Mouse (Mus musculus) limb, embryonic 12.5 days (tissue): ENCODE results near the gene Psmb11. TPM values are rescaled to one million over a fixed set of nuclear protein-coding genes. Genes with fewer than 3 reads are reported as not detected.

Source experiments
- ATAC-seq: fragments of 200-750 bp; cut with Nextera tagmentation; 2 replicates; pipeline ENCODE4 v1.8.0; 2017; ENCODE audit warnings: low read depth, moderate TSS enrichment; ENCODE audit not compliant: insufficient number of reproducible peaks, insufficient read depth, low FRiP score, low TSS enrichment
- H3K27ac ChIP-seq: fragments of 300-500 bp; sonication (generic); 2 replicates; pipeline ENCODE4 v1.5.1; 2016; ENCODE audit warnings: mild to moderate bottlenecking, moderate library complexity
- H3K27me3 ChIP-seq: fragments of 300-500 bp; sonication (generic); 2 replicates; pipeline ENCODE4 v1.6.1; 2016; ENCODE audit warnings: mild to moderate bottlenecking, moderate library complexity
- H3K36me3 ChIP-seq: fragments of 300-500 bp; sonication (generic); 2 replicates; pipeline ENCODE4 v1.6.1; 2016; ENCODE audit warnings: mild to moderate bottlenecking, moderate library complexity
- H3K4me1 ChIP-seq: fragments of 300-500 bp; sonication (generic); replicated peaks from 2 replicates; pipeline ENCODE4 v1.6.1; 2016
- H3K4me2 ChIP-seq: fragments of 300-500 bp; sonication (generic); 2 replicates; pipeline ENCODE4 v1.6.1; 2016; ENCODE audit warnings: mild to moderate bottlenecking, moderate library complexity
- H3K4me3 ChIP-seq: fragments of 300-500 bp; sonication (generic); replicated peaks from 2 replicates; pipeline ENCODE4 v1.5.1; 2016; ENCODE audit warnings: mild to moderate bottlenecking
- H3K9ac ChIP-seq: fragments of 300-500 bp; sonication (generic); replicated peaks from 2 replicates; pipeline ENCODE4 v1.6.1; 2016; ENCODE audit warnings: mild to moderate bottlenecking, moderate library complexity
- H3K9me3 ChIP-seq: fragments of 300-500 bp; sonication (generic); 2 replicates; pipeline ENCODE4 v1.6.1; 2016; ENCODE audit warnings: mild to moderate bottlenecking, moderate library complexity
- WGBS: fragments of 180-500 bp; shearing (Covaris S2); methylation state at CpG from one replicate; pipeline ENCODE4 v1.1.7; 2016; 5-methylcytosine and 5-hydroxymethylcytosine counted together
- polyA plus RNA-seq: library from polyadenylated mRNA; unstranded; fragments of >200 nt; fragmentation: Nextera tagmentation; extraction: Ambion mirVana; gene quantifications from 2 replicates; pipeline ENCODE4 v1.2.1, GENCODE M21; 2016

Psmb11 gene
- polyA plus RNA-seq, 1 experiment from 2014 or later, result 0.06 TPM

DNA sequence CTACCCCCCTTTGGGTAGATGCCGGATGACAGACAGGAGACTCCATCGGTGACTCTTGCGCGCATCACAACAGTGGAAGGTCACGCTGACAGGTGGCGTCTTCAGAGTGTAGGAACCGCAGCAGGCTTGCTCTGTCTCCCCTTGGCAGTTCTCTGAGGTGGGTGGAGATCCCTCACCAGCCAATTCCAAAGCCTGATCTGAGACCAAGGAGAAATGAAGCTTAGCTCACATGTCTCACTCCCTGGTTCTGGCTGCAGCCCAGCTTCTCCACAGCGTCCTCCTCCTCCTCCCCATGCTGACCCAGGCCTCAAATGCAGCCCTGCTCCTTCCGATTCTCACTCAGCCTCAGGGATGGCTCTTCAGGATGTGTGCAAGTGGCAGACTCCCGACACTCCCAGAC is 3.7 kb downstream of the Psmb11 start:
- no peak overlapping the region for H3K9ac ChIP-seq
- no peak for ATAC-seq
- WGBS, result 79% methylated on average over 10 of the region's 10 CpGs
- peaks cover 4% of the 10 kb centered on the region; the same call in 1 of the 2 replicates for H3K36me3 ChIP-seq
- H3K4me1 ChIP-seq, result no peaks in the 10 kb centered on the region
- H3K27ac ChIP-seq, result no peak overlapping the region
- H3K9me3 ChIP-seq, result no peaks in the 10 kb centered on the region
- H3K4me3 ChIP-seq, result no peak overlapping the region
- no peak overlapping the region for H3K4me2 ChIP-seq
- H3K27me3 ChIP-seq, result 0 out of 2 replicates have a peak, but pooled peaks cover 6% of the 10 kb centered on the region

DNA sequence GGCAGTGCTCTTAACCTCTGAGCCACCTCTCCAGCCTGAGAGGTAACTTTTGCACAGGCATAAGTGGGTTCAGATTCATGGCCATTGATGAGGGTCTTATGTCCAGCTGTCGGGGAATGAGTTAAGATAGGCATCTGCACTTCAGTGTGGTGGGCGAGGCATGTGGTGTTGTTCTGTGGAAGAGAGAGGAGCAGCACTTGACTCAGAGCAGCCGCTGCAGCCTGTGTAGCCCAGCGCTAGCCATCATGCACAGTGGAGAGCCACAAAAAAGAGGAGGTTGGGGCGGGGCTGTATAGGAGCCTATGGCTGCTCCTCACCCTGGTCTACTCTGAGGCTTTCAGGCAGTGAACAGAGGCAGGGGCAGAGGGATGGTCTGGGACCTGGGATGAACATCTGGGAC is 6.9 kb downstream of the Psmb11 start:
- H3K36me3 ChIP-seq, result peaks cover 34% of the 10 kb centered on the region
- no peak for ATAC-seq
- H3K9ac ChIP-seq, result no peak overlapping the region

GRCm38 (mm10) chr14:54629797-54630196 is 8.6 kb downstream of the Psmb11 start:
- no peak for ATAC-seq
- H3K36me3 ChIP-seq, result peaks cover 51% of the 10 kb centered on the region
- H3K4me1 ChIP-seq, result no peaks in the 10 kb centered on the region
- H3K9me3 ChIP-seq, result no peaks in the 10 kb centered on the region
- 0 out of 2 replicates have a peak, but pooled peaks cover 6% of the 10 kb centered on the region for H3K27me3 ChIP-seq
- H3K9ac ChIP-seq, result no peak overlapping the region
- WGBS, result 90% methylated on average over 2 of the region's 2 CpGs
- no peak overlapping the region for H3K4me2 ChIP-seq
- H3K27ac ChIP-seq, result no peak overlapping the region
- H3K4me3 ChIP-seq, result no peak overlapping the region

More for the DNA sequence above, 6.9 kb downstream of the Psmb11 start:
- Histone ChIP-seq H3K27me3 (0 out of 2 replicates have a peak, but pooled peaks cover 6% of the 10 kb centered on the region), H3K4me1 (no peaks in the 10 kb centered on the region), H3K4me3 (no peak overlapping the region), H3K27ac (no peak overlapping the region), H3K9me3 (no peaks in the 10 kb centered on the region), H3K4me2 (no peak overlapping the region)
- WGBS, result 76% methylated on average over 5 of the region's 5 CpGs

GRCm38 (mm10) chr14:54630583-54631239 is 9.5 kb downstream of the Psmb11 start:
- no peak overlapping the region for H3K4me3 ChIP-seq
- ATAC-seq, result no peak
- no peaks in the 10 kb centered on the region for H3K4me1 ChIP-seq
- 82% methylated on average over 11 of the region's 11 CpGs for WGBS
- no peak overlapping the region for H3K4me2 ChIP-seq
- H3K9ac ChIP-seq, result no peak overlapping the region
- H3K9me3 ChIP-seq, result no peaks in the 10 kb centered on the region
- 0 out of 2 replicates have a peak, but pooled peaks cover under 1% of the 10 kb centered on the region for H3K27me3 ChIP-seq
- peak overlapping the region; percentile 77 for H3K27ac ChIP-seq
- peaks cover 58% of the 10 kb centered on the region for H3K36me3 ChIP-seq

DNA sequence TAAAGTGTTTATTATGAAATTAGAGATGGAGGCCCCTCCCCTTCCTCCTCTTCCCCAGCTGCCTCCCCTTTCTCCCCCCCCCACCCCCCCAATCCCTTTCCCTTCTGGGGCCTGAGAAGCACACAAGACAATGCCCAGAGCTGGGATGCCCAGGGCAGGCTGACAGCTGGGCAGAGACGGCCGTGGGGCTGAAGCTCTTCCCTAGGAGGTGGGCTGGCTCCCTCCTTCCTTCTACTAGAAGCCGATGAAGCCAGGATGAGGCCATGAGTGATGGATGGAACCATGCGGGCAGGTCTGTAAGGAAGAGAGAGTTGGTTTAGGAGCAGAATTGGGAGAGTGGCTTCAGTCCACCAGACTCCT is 10.0 kb downstream of the Psmb11 start:
- H3K4me2 ChIP-seq, result no peak overlapping the region
- no peaks in the 10 kb centered on the region for H3K9me3 ChIP-seq
- ATAC-seq, result no peak
- peaks cover 63% of the 10 kb centered on the region for H3K36me3 ChIP-seq
- WGBS, result 76% methylated on average over 3 of the region's 4 CpGs
- H3K27ac ChIP-seq, result peak overlapping the region; percentile 69
- no peak overlapping the region for H3K9ac ChIP-seq
- no peaks in the 10 kb centered on the region for H3K27me3 ChIP-seq
- H3K4me3 ChIP-seq, result no peak overlapping the region
- H3K4me1 ChIP-seq, result no peaks in the 10 kb centered on the region

- H3K9me3 ChIP-seq, result no peaks in the 10 kb centered on the region
- no peak for ATAC-seq
- peaks cover 73% of the 10 kb centered on the region for H3K36me3 ChIP-seq
- H3K27me3 ChIP-seq, result no peaks in the 10 kb centered on the region
- H3K4me1 ChIP-seq, result no peaks in the 10 kb centered on the region
- H3K4me3 ChIP-seq, result no peak overlapping the region
- 91% methylated on average over 37 of the region's 37 CpGs for WGBS
- no peak overlapping the region for H3K4me2 ChIP-seq
- H3K9ac ChIP-seq, result no peak overlapping the region
- no peak overlapping the region for H3K27ac ChIP-seq
These were observed 11.0 kb downstream of the Psmb11 start for GRCm38 (mm10) chr14:54632252-54632651.

GRCm38 (mm10) chr14:54634182-54634581 is 12.9 kb downstream of the Psmb11 start:
- no peak overlapping the region for H3K27ac ChIP-seq
- H3K9ac ChIP-seq, result no peak overlapping the region
- H3K4me1 ChIP-seq, result peaks cover 3% of the 10 kb centered on the region
- no peaks in the 10 kb centered on the region for H3K9me3 ChIP-seq
- H3K4me2 ChIP-seq, result no peak overlapping the region
- H3K4me3 ChIP-seq, result no peak overlapping the region
- H3K27me3 ChIP-seq, result no peaks in the 10 kb centered on the region
- WGBS, result 87% methylated on average over 4 of the region's 4 CpGs
- peaks cover 92% of the 10 kb centered on the region for H3K36me3 ChIP-seq
- ATAC-seq, result no peak

- Histone ChIP-seq H3K27ac (no peak overlapping the region), H3K9me3 (no peaks in the 10 kb centered on the region), H3K27me3 (no peaks in the 10 kb centered on the region), H3K4me1 (peaks cover 18% of the 10 kb centered on the region), H3K9ac (no peak overlapping the region), H3K36me3 (peaks cover 72% of the 10 kb centered on the region), H3K4me2 (no peak overlapping the region), H3K4me3 (no peak overlapping the region)
- ATAC-seq, result no peak
- WGBS, result 55% methylated on average over 8 of the region's 8 CpGs
These were observed 15.7 kb downstream of the Psmb11 start for GRCm38 (mm10) chr14:54636954-54637353.

- Histone ChIP-seq H3K9ac (0 out of 2 replicates have a peak overlapping the region, but pooled peaks have one; percentile 12), H3K36me3 (peaks cover 71% of the 10 kb centered on the region), H3K4me2 (no peak overlapping the region), H3K4me1 (peaks cover 18% of the 10 kb centered on the region), H3K4me3 (0 out of 2 replicates have a peak overlapping the region, but pooled peaks have one; percentile 4), H3K27me3 (no peaks in the 10 kb centered on the region), H3K27ac (no peak overlapping the region), H3K9me3 (no peaks in the 10 kb centered on the region)
- ATAC-seq, result no peak
- WGBS, result 86% methylated on average over 5 of the region's 5 CpGs
These were observed 17.0 kb downstream of the Psmb11 start for GRCm38 (mm10) chr14:54638210-54638609.

DNA sequence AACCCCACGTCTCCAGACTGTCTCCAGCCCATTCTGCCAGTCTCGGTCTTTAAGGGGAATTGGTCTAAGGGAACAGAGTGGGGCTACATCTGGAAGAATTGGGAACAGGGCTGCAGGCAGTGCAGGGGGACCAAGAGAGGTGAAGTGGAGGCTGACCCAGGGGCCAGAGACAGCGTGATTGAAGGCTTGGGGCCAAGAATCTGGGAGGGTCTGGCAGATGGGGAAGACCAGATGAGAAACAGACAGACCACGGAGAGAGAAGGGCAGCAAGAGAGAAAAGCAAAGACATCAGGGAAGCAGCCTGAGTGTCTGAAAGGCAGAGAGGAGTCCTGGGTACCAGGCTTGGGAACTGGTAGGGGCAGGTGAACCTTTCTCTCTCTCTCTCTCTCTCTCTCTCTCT is 18.9 kb downstream of the Psmb11 start:
- Histone ChIP-seq H3K27ac (0 out of 2 replicates have a peak overlapping the region, but pooled peaks have one; percentile 29), H3K9me3 (no peaks in the 10 kb centered on the region), H3K27me3 (no peaks in the 10 kb centered on the region), H3K36me3 (peaks cover 71% of the 10 kb centered on the region), H3K4me2 (peak overlapping the region; percentile 95), H3K9ac (peak overlapping the region; percentile 90), H3K4me1 (peaks cover 18% of the 10 kb centered on the region), H3K4me3 (peak overlapping the region; percentile 81)
- WGBS, result 4% methylated on average over 4 of the region's 4 CpGs
- ATAC-seq, result no peak

- peak; percentile 60; the same call in 1 of the 2 replicates for ATAC-seq
- Histone ChIP-seq H3K4me1 (peaks cover 18% of the 10 kb centered on the region), H3K9me3 (no peaks in the 10 kb centered on the region), H3K27me3 (no peaks in the 10 kb centered on the region), H3K4me2 (peak within 1 kb of the TSS; percentile 95), H3K9ac (peak within 1 kb of the TSS; percentile 90), H3K27ac (peak within 1 kb of the TSS; percentile 90), H3K36me3 (peaks cover 73% of the 10 kb centered on the region), H3K4me3 (peak within 1 kb of the TSS; percentile 81)
- WGBS, result under 1% methylated on average over 28 of the region's 28 CpGs
These were observed 19.7 kb downstream of the Psmb11 start, which contains the start of gene Gm17606 for GRCm38 (mm10) chr14:54640946-54641304. Gene Gm17606, plus strand, starts transcription at chr14:54640952.
